Mouse (Mus musculus) hindbrain, embryonic 13.5 days (tissue): ENCODE measurements at regions not wholly inside any gene's neighbourhood (a gene's known extent, or its start where the extent isn't known, plus 50 kb on each side); places are given as distances from the start of the nearest gene placed in this dataset.

ENCODE experiments used
- ATAC-seq: fragments of 200-750 bp; cut with Nextera tagmentation; 2 replicates; pipeline ENCODE4 v1.8.0; 2017; ENCODE audit warnings: moderate TSS enrichment; ENCODE audit not compliant: low FRiP score
- H3K27ac ChIP-seq: fragments of 300-500 bp; sonication (generic); 2 replicates; pipeline ENCODE4 v1.5.1; 2015; ENCODE audit warnings: inconsistent platforms, mild to moderate bottlenecking, moderate library complexity
- H3K27me3 ChIP-seq: fragments of 300-500 bp; sonication (generic); 2 replicates; pipeline ENCODE4 v1.6.1; 2015; ENCODE audit warnings: mild to moderate bottlenecking, inconsistent platforms
- H3K36me3 ChIP-seq: fragments of 300-500 bp; sonication (generic); 2 replicates; pipeline ENCODE4 v1.6.1; 2015; ENCODE audit warnings: mild to moderate bottlenecking, inconsistent platforms
- H3K4me1 ChIP-seq: fragments of 300-500 bp; sonication (generic); replicated peaks from 2 replicates; pipeline ENCODE4 v1.6.1; 2015; ENCODE audit warnings: inconsistent platforms
- H3K4me2 ChIP-seq: fragments of 300-500 bp; sonication (generic); 2 replicates; pipeline ENCODE4 v1.6.1; 2015; ENCODE audit warnings: inconsistent platforms, mild to moderate bottlenecking, moderate library complexity
- H3K4me3 ChIP-seq: fragments of 300-500 bp; sonication (generic); 2 replicates; pipeline ENCODE4 v1.5.1; 2015; ENCODE audit warnings: mild to moderate bottlenecking, inconsistent platforms
- H3K9ac ChIP-seq: fragments of 300-500 bp; sonication (generic); 2 replicates; pipeline ENCODE4 v1.6.1; 2015; ENCODE audit warnings: mild to moderate bottlenecking, inconsistent platforms
- H3K9me3 ChIP-seq: fragments of 300-500 bp; sonication (generic); 2 replicates; pipeline ENCODE4 v1.6.1; 2016; ENCODE audit warnings: inconsistent platforms
- WGBS: fragments of 180-500 bp; shearing (Covaris S2); methylation state at CpG from one replicate; pipeline ENCODE4 v1.1.7; 2015; 5-methylcytosine and 5-hydroxymethylcytosine counted together

GRCm38 (mm10) chr1:69440564-69441334 lies 246.3 kb downstream of the Ikzf2 start:
- WGBS: 92% methylated on average over 14 of the region's 14 CpGs
- no peak for ATAC-seq
- H3K4me3 ChIP-seq: no peak overlapping the region
- H3K27ac ChIP-seq: no peak overlapping the region
- no peak overlapping the region for H3K4me2 ChIP-seq
- no peaks in the 10 kb centered on the region for H3K4me1 ChIP-seq
- H3K9me3 ChIP-seq: no peaks in the 10 kb centered on the region
- H3K9ac ChIP-seq: no peak overlapping the region
- H3K36me3 ChIP-seq: no peaks in the 10 kb centered on the region
- H3K27me3 ChIP-seq: no peaks in the 10 kb centered on the region

DNA sequence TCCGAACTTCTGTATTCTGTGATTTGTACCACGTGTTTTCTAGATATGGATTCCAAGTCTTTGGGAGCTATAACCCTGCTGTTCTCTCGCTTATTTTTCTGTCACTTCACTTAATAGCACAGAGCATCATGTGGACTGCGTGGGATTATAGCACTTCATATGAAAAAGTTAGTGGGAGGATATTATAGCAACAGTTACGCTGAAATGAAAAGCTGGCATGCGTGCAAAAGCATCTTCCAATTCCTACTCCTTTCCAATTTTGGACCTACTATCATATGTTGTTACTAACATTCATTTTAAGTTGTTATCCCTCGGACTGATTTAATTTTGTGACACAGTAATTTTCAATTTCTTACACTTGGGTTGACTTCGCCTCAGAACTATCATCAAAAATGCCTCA lies 250.0 kb downstream of the Ikzf2 start:
- Histone ChIP-seq H3K4me3 (no peak overlapping the region), H3K36me3 (no peaks in the 10 kb centered on the region), H3K27ac (no peak overlapping the region), H3K9me3 (no peaks in the 10 kb centered on the region), H3K27me3 (no peaks in the 10 kb centered on the region), H3K4me1 (no peaks in the 10 kb centered on the region), H3K9ac (no peak overlapping the region), H3K4me2 (no peak overlapping the region)
- WGBS: 93% methylated on average over 8 of the region's 8 CpGs
- no peak for ATAC-seq

DNA sequence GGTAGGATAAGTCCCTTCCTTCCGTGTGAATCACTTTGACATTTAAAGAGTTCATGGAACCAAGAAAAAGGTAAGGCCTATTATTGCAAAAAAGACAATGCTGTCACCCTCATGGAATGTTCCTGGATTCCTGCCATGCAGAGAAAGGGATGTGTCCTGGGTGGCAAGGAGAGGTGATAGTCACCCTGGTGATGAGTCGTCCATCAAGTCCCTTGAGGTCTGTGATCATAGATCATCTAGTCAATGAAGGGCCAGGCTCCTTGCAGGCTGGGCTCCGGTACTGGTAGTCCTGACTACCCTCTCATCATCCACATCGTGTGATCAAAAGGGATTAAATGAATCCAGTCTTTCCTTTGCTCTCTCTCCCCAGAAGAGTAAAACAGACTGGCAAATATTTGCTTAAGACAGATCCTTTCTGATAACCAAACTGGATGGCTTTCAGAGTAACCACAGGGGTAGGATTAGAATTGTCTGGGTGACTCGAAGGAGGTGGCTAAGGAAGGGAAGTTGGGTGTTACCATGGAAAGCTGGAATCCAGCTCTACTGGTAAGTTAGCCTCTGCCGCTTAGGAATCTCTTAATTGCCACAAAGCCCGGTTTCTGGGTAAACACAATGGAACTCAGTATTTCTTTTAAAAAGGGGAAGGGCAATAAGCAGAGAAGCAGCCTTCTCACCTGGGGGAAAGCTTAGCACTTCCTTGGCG lies 253.2 kb downstream of the Ikzf2 start:
- Histone ChIP-seq H3K27ac (no peak overlapping the region), H3K9ac (no peak overlapping the region), H3K27me3 (no peaks in the 10 kb centered on the region), H3K4me2 (no peak overlapping the region), H3K36me3 (no peaks in the 10 kb centered on the region), H3K9me3 (no peaks in the 10 kb centered on the region), H3K4me1 (no peaks in the 10 kb centered on the region), H3K4me3 (no peak overlapping the region)
- 62% methylated on average over 8 of the region's 8 CpGs for WGBS
- no peak for ATAC-seq

GRCm38 (mm10) chr1:69430683-69431407 lies 256.2 kb downstream of the Ikzf2 start:
- Histone ChIP-seq H3K36me3 (no peaks in the 10 kb centered on the region), H3K27ac (no peak overlapping the region), H3K4me1 (no peaks in the 10 kb centered on the region), H3K9ac (no peak overlapping the region), H3K27me3 (no peaks in the 10 kb centered on the region), H3K4me2 (no peak overlapping the region), H3K4me3 (no peak overlapping the region), H3K9me3 (no peaks in the 10 kb centered on the region)
- no peak for ATAC-seq
- 58% methylated on average over 8 of the region's 8 CpGs for WGBS

DNA sequence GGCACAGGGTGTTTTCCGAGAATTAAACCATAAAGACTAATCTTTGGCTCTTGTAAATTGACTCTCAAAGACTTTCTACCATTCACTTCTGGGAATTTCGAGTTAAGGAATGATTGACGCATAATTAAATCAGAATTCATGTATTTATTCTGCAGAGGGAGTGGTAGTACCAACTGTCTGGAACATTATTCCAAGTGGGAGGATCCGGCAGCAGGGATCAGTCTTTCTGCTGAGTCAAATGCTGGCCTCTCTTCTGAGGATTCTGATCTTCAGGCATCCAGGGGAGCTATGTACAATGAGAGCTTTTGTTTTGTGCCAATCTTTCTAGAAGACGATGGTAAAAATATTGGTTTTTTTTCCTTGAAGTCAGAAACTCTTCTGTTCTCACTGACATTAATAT lies 257.4 kb downstream of the Ikzf2 start:
- no peaks in the 10 kb centered on the region for H3K36me3 ChIP-seq
- H3K27ac ChIP-seq: no peak overlapping the region
- H3K9me3 ChIP-seq: no peaks in the 10 kb centered on the region
- no peak overlapping the region for H3K9ac ChIP-seq
- H3K4me2 ChIP-seq: no peak overlapping the region
- no peak for ATAC-seq
- 65% methylated on average over 5 of the region's 5 CpGs for WGBS
- no peaks in the 10 kb centered on the region for H3K27me3 ChIP-seq
- H3K4me1 ChIP-seq: no peaks in the 10 kb centered on the region
- no peak overlapping the region for H3K4me3 ChIP-seq

DNA sequence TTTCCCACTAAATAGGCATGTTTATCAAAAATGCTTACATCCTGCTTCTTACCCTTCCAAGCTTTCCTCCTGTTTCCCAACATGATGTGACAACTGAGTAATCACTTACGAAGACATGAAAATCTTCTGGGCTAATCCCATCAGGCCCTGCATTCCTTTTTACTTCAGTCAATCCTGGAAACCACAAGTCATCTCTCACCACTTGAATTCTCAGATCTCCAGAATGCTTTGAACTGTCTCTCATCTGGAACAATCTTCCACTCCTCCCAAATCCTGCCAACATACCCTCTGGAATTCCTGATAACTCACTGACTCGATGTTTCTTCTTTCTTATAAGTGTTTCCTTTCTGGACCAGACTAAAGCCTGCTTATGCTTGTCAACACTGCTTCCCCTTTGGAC lies 289.4 kb downstream of the Ikzf2 start:
- Histone ChIP-seq H3K9me3 (peaks cover 33% of the 10 kb centered on the region), H3K4me2 (no peak overlapping the region), H3K36me3 (no peaks in the 10 kb centered on the region), H3K9ac (no peak overlapping the region), H3K4me3 (no peak overlapping the region), H3K27me3 (no peaks in the 10 kb centered on the region), H3K27ac (no peak overlapping the region), H3K4me1 (no peaks in the 10 kb centered on the region)
- 84% methylated on average over 2 of the region's 2 CpGs for WGBS
- ATAC-seq: no peak

DNA sequence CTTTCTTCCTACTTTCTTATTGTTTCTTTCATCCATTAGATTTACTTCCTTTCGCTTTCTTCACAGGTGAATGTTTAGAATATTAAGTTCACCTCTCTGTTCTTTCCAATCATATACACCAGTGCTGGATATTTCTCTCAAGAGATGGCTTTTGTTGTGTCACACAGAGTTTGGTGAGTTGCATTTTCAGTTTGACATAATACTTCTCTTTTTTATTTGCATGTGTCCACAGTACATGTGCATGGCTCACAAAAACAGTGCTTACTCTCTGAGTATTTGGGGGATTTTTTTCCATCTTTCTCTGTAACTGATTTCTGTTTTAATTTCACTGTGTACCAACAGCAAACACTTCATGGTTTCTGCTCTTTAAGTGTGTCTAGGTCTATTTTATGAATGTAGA lies 274.5 kb upstream of the Erbb4 start:
- 97% methylated on average over 1 of the region's 1 CpGs for WGBS
- Histone ChIP-seq H3K27me3 (no peaks in the 10 kb centered on the region), H3K4me1 (no peaks in the 10 kb centered on the region), H3K4me2 (no peak overlapping the region), H3K9ac (no peak overlapping the region), H3K36me3 (no peaks in the 10 kb centered on the region), H3K27ac (no peak overlapping the region), H3K4me3 (no peak overlapping the region), H3K9me3 (0 out of 2 replicates have a peak, but pooled peaks cover 4% of the 10 kb centered on the region)
- ATAC-seq: no peak

GRCm38 (mm10) chr1:69379741-69380140 lies 271.9 kb upstream of the Erbb4 start:
- no peak for ATAC-seq
- Histone ChIP-seq H3K4me3 (no peak overlapping the region), H3K9me3 (peaks cover 8% of the 10 kb centered on the region; the same call in 1 of the 2 replicates), H3K36me3 (no peaks in the 10 kb centered on the region), H3K4me2 (no peak overlapping the region), H3K27me3 (no peaks in the 10 kb centered on the region), H3K4me1 (no peaks in the 10 kb centered on the region), H3K9ac (no peak overlapping the region), H3K27ac (no peak overlapping the region)
- WGBS: 87% methylated on average over 7 of the region's 7 CpGs

GRCm38 (mm10) chr1:69376923-69377706 lies 269.3 kb upstream of the Erbb4 start:
- H3K9ac ChIP-seq: no peak overlapping the region
- no peak overlapping the region for H3K4me3 ChIP-seq
- WGBS: 96% methylated on average over 46 of the region's 46 CpGs
- H3K4me2 ChIP-seq: no peak overlapping the region
- no peaks in the 10 kb centered on the region for H3K27me3 ChIP-seq
- no peaks in the 10 kb centered on the region for H3K4me1 ChIP-seq
- H3K36me3 ChIP-seq: no peaks in the 10 kb centered on the region
- H3K9me3 ChIP-seq: peaks cover 8% of the 10 kb centered on the region; the same call in 1 of the 2 replicates
- ATAC-seq: no peak
- H3K27ac ChIP-seq: no peak overlapping the region

DNA sequence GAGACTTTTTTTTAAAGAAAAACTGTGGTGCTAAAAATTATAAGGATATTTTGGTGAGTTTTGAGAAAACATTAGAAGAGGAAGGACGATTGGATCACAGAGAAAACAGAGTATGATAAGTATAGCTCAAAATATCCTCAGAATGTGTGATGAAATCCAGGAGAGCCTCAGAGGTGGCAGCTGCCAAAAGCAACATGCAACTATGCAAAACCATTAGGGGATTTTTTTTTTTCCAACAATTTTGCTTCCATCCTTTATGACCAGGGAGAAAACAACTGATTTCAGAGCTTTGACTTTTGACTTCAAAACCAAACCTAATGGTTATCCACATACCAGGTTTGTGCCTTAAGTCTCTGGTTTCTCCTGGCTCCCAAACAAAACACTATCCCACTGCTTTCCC lies 267.4 kb upstream of the Erbb4 start:
- H3K4me3 ChIP-seq: no peak overlapping the region
- no peak overlapping the region for H3K27ac ChIP-seq
- WGBS: 64% methylated on average over 1 of the region's 1 CpGs
- no peak overlapping the region for H3K4me2 ChIP-seq
- no peaks in the 10 kb centered on the region for H3K4me1 ChIP-seq
- peaks cover 8% of the 10 kb centered on the region; the same call in 1 of the 2 replicates for H3K9me3 ChIP-seq
- no peaks in the 10 kb centered on the region for H3K36me3 ChIP-seq
- no peak overlapping the region for H3K9ac ChIP-seq
- no peak for ATAC-seq
- H3K27me3 ChIP-seq: no peaks in the 10 kb centered on the region

- H3K36me3 ChIP-seq: no peaks in the 10 kb centered on the region
- H3K4me1 ChIP-seq: no peaks in the 10 kb centered on the region; the same call in 1 of the 2 replicates
- no peaks in the 10 kb centered on the region for H3K9me3 ChIP-seq
- ATAC-seq: no peak
- H3K27ac ChIP-seq: no peak overlapping the region
- no peaks in the 10 kb centered on the region for H3K27me3 ChIP-seq
- no peak overlapping the region for H3K4me2 ChIP-seq
- H3K9ac ChIP-seq: no peak overlapping the region
- WGBS: 96% methylated on average over 2 of the region's 2 CpGs
- no peak overlapping the region for H3K4me3 ChIP-seq
Measured at GRCm38 (mm10) chr1:69370078-69370477, 262.2 kb upstream of the Erbb4 start.

- no peaks in the 10 kb centered on the region for H3K9me3 ChIP-seq
- 75% methylated on average over 1 of the region's 1 CpGs for WGBS
- ATAC-seq: no peak
- no peak overlapping the region for H3K27ac ChIP-seq
- H3K9ac ChIP-seq: no peak overlapping the region
- no peak overlapping the region for H3K4me3 ChIP-seq
- no peaks in the 10 kb centered on the region; the same call in 1 of the 2 replicates for H3K4me1 ChIP-seq
- H3K4me2 ChIP-seq: no peak overlapping the region
- no peaks in the 10 kb centered on the region for H3K27me3 ChIP-seq
- no peaks in the 10 kb centered on the region for H3K36me3 ChIP-seq
Measured at GRCm38 (mm10) chr1:69367531-69367930, 259.7 kb upstream of the Erbb4 start.
